Mouse (Mus musculus) liver, adult 2 months (tissue): ENCODE data around the gene Cbr4.

Source experiments
- CTCF ChIP-seq: fragments of 200-500 bp; IDR thresholded peaks from 2 replicates; pipeline ENCODE4 v1.5.1; 2011; ENCODE audit warnings: low read depth, low read length, control low read depth
- POLR2A ChIP-seq: fragments of 200-500 bp; IDR thresholded peaks from 2 replicates; pipeline ENCODE4 v1.6.1; 2011; ENCODE audit warnings: low read length, control low read depth; ENCODE audit not compliant: insufficient read depth; ENCODE audit errors: extremely low read depth

DNA sequence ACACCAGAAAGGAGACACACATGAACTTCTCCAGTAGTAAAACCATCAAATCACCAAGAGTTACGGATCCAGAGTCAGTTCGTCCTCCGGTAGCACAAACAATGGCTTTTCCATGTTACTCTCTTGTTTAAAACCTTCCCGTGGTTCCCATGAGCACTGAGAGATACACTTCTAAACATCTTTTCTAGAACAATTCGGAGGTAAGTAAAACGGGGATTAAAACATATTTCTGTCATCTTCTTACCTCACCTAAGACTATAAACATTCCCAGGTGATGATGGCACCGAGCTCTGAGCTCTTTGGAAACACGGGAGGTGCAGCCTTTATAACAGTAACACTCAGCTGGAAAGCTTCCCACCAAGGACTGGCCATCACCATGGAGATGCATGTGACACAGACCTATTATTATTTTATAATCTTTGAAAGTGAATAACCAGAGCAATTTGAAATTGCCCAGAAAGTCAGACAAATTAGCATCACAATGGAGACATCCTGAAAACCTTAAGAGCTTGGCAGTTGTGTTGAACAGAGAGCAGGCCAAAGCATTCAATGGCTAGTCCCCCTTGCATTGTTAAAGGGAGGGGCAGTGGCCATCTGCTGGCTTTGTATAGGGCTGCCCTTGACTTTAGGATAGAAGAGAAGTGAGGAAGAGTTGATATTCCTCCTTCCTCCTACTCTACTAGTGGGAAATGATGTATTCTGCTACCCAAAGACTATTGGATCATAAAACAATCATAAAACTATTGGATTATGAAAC, 29.4 kb downstream of the Cbr4 start:
- TF ChIP-seq POLR2A: no peak
- TF ChIP-seq CTCF: no peak
